Mouse (Mus musculus) embryonic facial prominence, embryonic 13.5 days (tissue): ENCODE data around the gene Cd7. TPM values are rescaled to one million over a fixed set of nuclear protein-coding genes. Genes with fewer than 3 reads are reported as not detected.
"Not testable (repeated sequence)": the region's sequence is repeated elsewhere in the genome, so short reads cannot be mapped to it uniquely, and the experiment has no call there.

ENCODE experiments used
- ATAC-seq: fragments of 200-750 bp; cut with Nextera tagmentation; 2 replicates; pipeline ENCODE4 v1.8.0; 2017; ENCODE audit warnings: low read depth; ENCODE audit not compliant: insufficient number of reproducible peaks, insufficient read depth, low FRiP score, low TSS enrichment
- H3K27ac ChIP-seq: fragments of 300-500 bp; sonication (generic); 2 replicates; pipeline ENCODE4 v1.5.1; 2015; ENCODE audit warnings: moderate library complexity, mild to moderate bottlenecking, inconsistent platforms
- H3K27me3 ChIP-seq: fragments of 300-500 bp; sonication (generic); 2 replicates; pipeline ENCODE4 v1.6.1; 2015; ENCODE audit warnings: mild to moderate bottlenecking, inconsistent platforms
- H3K36me3 ChIP-seq: fragments of 300-500 bp; sonication (generic); 2 replicates; pipeline ENCODE4 v1.6.1; 2015; ENCODE audit warnings: mild to moderate bottlenecking, inconsistent platforms
- H3K4me1 ChIP-seq: fragments of 300-500 bp; sonication (generic); 2 replicates; pipeline ENCODE4 v1.6.1; 2015; ENCODE audit warnings: inconsistent platforms
- H3K4me2 ChIP-seq: fragments of 300-500 bp; sonication (generic); 2 replicates; pipeline ENCODE4 v1.6.1; 2015; ENCODE audit warnings: moderate library complexity, mild to moderate bottlenecking, inconsistent platforms
- H3K4me3 ChIP-seq: fragments of 300-500 bp; sonication (generic); 2 replicates; pipeline ENCODE4 v1.5.1; 2015; ENCODE audit warnings: mild to moderate bottlenecking, inconsistent platforms
- H3K9ac ChIP-seq: fragments of 300-500 bp; sonication (generic); 2 replicates; pipeline ENCODE4 v1.6.1; 2015; ENCODE audit warnings: mild to moderate bottlenecking, inconsistent platforms
- H3K9me3 ChIP-seq: fragments of 300-500 bp; sonication (generic); 2 replicates; pipeline ENCODE4 v1.6.1; 2016; ENCODE audit warnings: inconsistent platforms
- WGBS: fragments of 180-500 bp; shearing (Covaris S2); methylation state at CpG from one replicate; pipeline ENCODE4 v1.1.7; 2015; ENCODE audit warnings: mixed read lengths; 5-methylcytosine and 5-hydroxymethylcytosine counted together
- polyA plus RNA-seq: library from polyadenylated mRNA; unstranded; fragments of >200 nt; fragmentation: Nextera tagmentation; extraction: Ambion mirVana; gene quantifications from 2 replicates; pipeline ENCODE4 v1.2.1, GENCODE M21; 2015

Gene Cd7
- polyA plus RNA-seq, 1 experiment from 2014 or later, result 0.49 TPM

- H3K4me3 ChIP-seq, result no peak overlapping the region
- H3K9me3 ChIP-seq, result no peaks in the 10 kb centered on the region
- no peaks in the 10 kb centered on the region for H3K4me1 ChIP-seq
- H3K27ac ChIP-seq, result no peak overlapping the region
- no peaks in the 10 kb centered on the region for H3K36me3 ChIP-seq
- ATAC-seq, result no peak
- H3K27me3 ChIP-seq, result no peaks in the 10 kb centered on the region; the same call in 1 of the 2 replicates
- H3K4me2 ChIP-seq, result no peak overlapping the region
- no peak overlapping the region for H3K9ac ChIP-seq
- WGBS, result 70% methylated on average over 1 of the region's 1 CpGs
Observed at GRCm38 (mm10) chr11:121045286-121045685, 6.1 kb upstream of the Cd7 start.

DNA sequence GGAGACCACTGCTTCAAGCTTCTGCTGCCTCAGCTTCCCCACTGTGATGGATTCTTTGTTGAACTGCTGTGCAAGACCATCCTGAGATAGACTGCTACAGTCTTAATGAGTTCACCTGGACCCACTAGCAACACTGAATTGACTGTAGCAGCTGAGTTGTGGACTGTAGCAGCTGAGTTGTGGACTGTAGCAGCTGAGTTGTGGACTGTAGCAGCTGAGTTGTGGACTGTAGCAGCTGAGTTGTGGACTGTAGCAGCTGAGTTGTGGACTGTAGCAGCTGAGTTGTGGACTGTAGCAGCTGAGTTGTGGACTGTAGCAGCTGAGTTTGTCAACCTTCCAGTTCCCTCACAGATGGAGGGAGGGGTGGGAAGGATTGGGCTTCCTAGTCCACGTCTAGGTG, 3.8 kb upstream of the Cd7 start:
- H3K36me3 ChIP-seq, H3K27ac ChIP-seq, H3K9me3 ChIP-seq, H3K4me3 ChIP-seq, H3K4me1 ChIP-seq, ATAC-seq, H3K4me2 ChIP-seq, H3K27me3 ChIP-seq, H3K9ac ChIP-seq: not testable (repeated sequence)
- 59% methylated on average over 1 of the region's 1 CpGs for WGBS

DNA sequence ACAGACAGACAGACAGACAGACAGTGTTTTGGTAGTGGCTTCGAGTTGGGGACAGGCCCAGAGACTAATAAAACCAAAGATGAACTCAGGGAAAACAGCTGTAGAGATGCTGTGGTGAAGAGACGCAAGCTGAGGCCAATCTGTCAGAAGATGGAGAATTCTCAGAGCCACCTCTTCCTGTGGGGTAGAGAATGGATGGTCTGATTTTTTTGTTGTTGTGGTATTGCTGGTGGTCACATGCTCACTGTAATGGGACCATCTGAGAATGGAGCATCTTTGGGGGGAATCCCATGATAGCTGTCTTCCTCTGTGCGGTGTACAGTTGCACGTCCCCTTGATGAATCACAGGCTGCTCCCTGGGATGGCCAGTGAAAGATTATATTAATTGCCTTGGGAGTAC, 3.3 kb upstream of the Cd7 start:
- no peaks in the 10 kb centered on the region for H3K4me1 ChIP-seq
- H3K36me3 ChIP-seq, result no peaks in the 10 kb centered on the region
- no peak overlapping the region for H3K4me3 ChIP-seq
- 66% methylated on average over 4 of the region's 4 CpGs for WGBS
- no peak overlapping the region for H3K27ac ChIP-seq
- H3K4me2 ChIP-seq, result no peak overlapping the region
- H3K27me3 ChIP-seq, result no peaks in the 10 kb centered on the region; the same call in 1 of the 2 replicates
- no peaks in the 10 kb centered on the region for H3K9me3 ChIP-seq
- no peak for ATAC-seq
- H3K9ac ChIP-seq, result no peak overlapping the region

GRCm38 (mm10) chr11:121041636-121042035, 2.4 kb upstream of the Cd7 start:
- H3K4me2 ChIP-seq, result no peak overlapping the region
- H3K27ac ChIP-seq, result no peak overlapping the region

GRCm38 (mm10) chr11:121041212-121041611, 2.0 kb upstream of the Cd7 start:
- no peak overlapping the region for H3K27ac ChIP-seq
- no peak overlapping the region for H3K4me3 ChIP-seq
- peaks cover 3% of the 10 kb centered on the region; the same call in 1 of the 2 replicates for H3K27me3 ChIP-seq
- no peaks in the 10 kb centered on the region for H3K36me3 ChIP-seq
- no peaks in the 10 kb centered on the region for H3K9me3 ChIP-seq
- no peaks in the 10 kb centered on the region for H3K4me1 ChIP-seq
- ATAC-seq, result no peak
- no peak overlapping the region for H3K4me2 ChIP-seq
- no peak overlapping the region for H3K9ac ChIP-seq
- 12% methylated on average over 4 of the region's 4 CpGs for WGBS

More at GRCm38 (mm10) chr11:121041636-121042035, 2.4 kb upstream of the Cd7 start:
- no peak overlapping the region for H3K9ac ChIP-seq
- no peak for ATAC-seq
- no peaks in the 10 kb centered on the region for H3K4me1 ChIP-seq
- H3K4me3 ChIP-seq, result no peak overlapping the region
- WGBS, result 57% methylated on average over 4 of the region's 4 CpGs
- peaks cover 3% of the 10 kb centered on the region; the same call in 1 of the 2 replicates for H3K27me3 ChIP-seq
- no peaks in the 10 kb centered on the region for H3K36me3 ChIP-seq
- H3K9me3 ChIP-seq, result no peaks in the 10 kb centered on the region

GRCm38 (mm10) chr11:121038366-121039240, 615 bp downstream of the Cd7 start:
- Histone ChIP-seq H3K4me3 (no peak overlapping the region), H3K27me3 (peaks cover 3% of the 10 kb centered on the region; the same call in 1 of the 2 replicates), H3K9me3 (no peaks in the 10 kb centered on the region), H3K27ac (no peak overlapping the region), H3K36me3 (no peaks in the 10 kb centered on the region), H3K4me2 (no peak overlapping the region), H3K4me1 (no peaks in the 10 kb centered on the region), H3K9ac (no peak overlapping the region)
- ATAC-seq, result no peak
- 86% methylated on average over 11 of the region's 11 CpGs for WGBS

DNA sequence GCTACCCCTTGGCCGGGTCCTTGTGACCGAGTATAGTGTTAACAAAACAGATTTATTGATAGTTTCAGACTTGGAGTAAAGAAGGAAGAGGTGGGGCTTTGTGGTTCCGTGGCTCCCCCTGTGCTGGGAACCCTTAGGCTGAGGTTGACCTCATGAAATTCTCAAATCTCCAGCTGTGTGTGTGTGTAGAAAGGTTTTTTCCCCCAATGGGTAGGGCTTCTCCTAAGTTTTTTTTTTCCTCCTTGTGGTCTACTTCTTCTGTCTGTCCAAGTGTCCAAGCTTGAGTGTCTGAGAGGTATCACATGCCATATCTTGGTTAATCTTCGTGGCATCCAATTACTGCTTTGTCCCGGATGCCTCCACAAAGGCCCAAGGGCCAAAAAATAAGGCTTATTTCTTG, 6.1 kb downstream of the Cd7 start:
- Histone ChIP-seq H3K4me3 (no peak overlapping the region), H3K27ac (no peak overlapping the region), H3K27me3 (peaks cover 3% of the 10 kb centered on the region; the same call in 1 of the 2 replicates), H3K9ac (no peak overlapping the region), H3K4me1 (no peaks in the 10 kb centered on the region), H3K36me3 (no peaks in the 10 kb centered on the region), H3K4me2 (no peak overlapping the region), H3K9me3 (no peaks in the 10 kb centered on the region)
- ATAC-seq, result no peak
- 79% methylated on average over 5 of the region's 5 CpGs for WGBS

GRCm38 (mm10) chr11:121027259-121027658, 12.0 kb downstream of the Cd7 start:
- no peak overlapping the region for H3K9ac ChIP-seq
- 85% methylated on average over 7 of the region's 7 CpGs for whole genome bisulfite sequencing
- no peaks in the 10 kb centered on the region for H3K9me3 ChIP-seq

DNA sequence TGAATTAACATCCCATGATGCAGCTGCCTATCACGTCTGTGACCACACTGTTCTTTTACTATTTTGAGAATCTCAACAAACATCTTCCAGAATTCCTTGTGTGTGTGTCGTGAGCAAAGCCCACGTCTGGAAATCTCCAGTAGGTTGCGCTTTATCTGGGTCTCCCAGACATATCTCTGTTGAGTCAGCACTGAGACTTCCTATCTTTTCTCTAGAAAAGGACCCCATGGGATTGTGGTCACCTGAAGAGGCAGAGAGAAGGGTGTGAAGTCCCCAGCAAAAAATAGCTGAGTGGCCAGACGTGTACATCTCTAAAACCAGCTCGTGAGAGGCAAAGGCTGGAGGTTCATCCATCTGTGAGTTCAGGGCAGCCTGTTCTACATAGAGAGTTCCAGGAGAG, 15.1 kb downstream of the Cd7 start:
- no peaks in the 10 kb centered on the region for H3K9me3 ChIP-seq
- no peak for ATAC-seq
- WGBS, result 72% methylated on average over 6 of the region's 6 CpGs
- H3K27me3 ChIP-seq, result no peaks in the 10 kb centered on the region
- no peak overlapping the region for H3K9ac ChIP-seq
- H3K36me3 ChIP-seq, result no peaks in the 10 kb centered on the region
- no peaks in the 10 kb centered on the region for H3K4me1 ChIP-seq
- no peak overlapping the region for H3K27ac ChIP-seq
- H3K4me2 ChIP-seq, result no peak overlapping the region
- no peak overlapping the region for H3K4me3 ChIP-seq

More at GRCm38 (mm10) chr11:121027259-121027658, 12.0 kb downstream of the Cd7 start:
- ATAC-seq, result no peak
- H3K4me2 ChIP-seq, result no peak overlapping the region
- H3K36me3 ChIP-seq, result no peaks in the 10 kb centered on the region
- no peak overlapping the region for H3K27ac ChIP-seq
- no peaks in the 10 kb centered on the region for H3K4me1 ChIP-seq
- H3K4me3 ChIP-seq, result no peak overlapping the region
- no peaks in the 10 kb centered on the region for H3K27me3 ChIP-seq

GRCm38 (mm10) chr11:121019501-121019900, 19.7 kb downstream of the Cd7 start:
- ATAC-seq, result no peak
- WGBS, result 89% methylated on average over 5 of the region's 5 CpGs

DNA sequence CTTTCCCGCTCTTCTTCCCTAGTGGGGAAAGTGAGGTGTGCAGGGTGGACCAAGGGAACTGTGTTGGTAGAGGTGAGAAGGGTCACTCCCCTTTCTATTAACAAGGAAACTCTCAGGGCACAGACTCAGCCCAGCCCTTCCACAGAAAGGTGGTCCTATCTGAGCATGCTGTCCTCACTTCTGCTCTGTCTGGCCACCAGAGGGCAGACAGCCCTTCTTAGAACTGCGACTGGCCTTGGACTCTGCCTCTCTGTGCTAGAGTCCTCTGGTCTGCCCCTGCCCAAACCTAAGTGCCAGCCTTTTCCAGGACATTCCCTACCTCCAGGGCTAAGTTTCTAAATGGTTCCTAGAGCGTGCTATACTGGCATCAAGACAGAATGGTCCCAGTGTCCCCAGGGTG, 21.5 kb downstream of the Cd7 start:
- H3K9me3 ChIP-seq, result no peaks in the 10 kb centered on the region
- H3K27ac ChIP-seq, result no peak overlapping the region
- H3K4me2 ChIP-seq, result no peak overlapping the region
- no peak overlapping the region for H3K9ac ChIP-seq
- no peak overlapping the region for H3K4me3 ChIP-seq
- WGBS, result 38% methylated on average over 3 of the region's 3 CpGs
- ATAC-seq, result no peak
- H3K27me3 ChIP-seq, result no peaks in the 10 kb centered on the region
- no peaks in the 10 kb centered on the region for H3K36me3 ChIP-seq
- H3K4me1 ChIP-seq, result no peaks in the 10 kb centered on the region

More at GRCm38 (mm10) chr11:121019501-121019900, 19.7 kb downstream of the Cd7 start:
- Histone ChIP-seq H3K4me2 (no peak overlapping the region), H3K27ac (no peak overlapping the region), H3K4me1 (no peaks in the 10 kb centered on the region), H3K4me3 (no peak overlapping the region), H3K36me3 (no peaks in the 10 kb centered on the region), H3K9ac (no peak overlapping the region), H3K27me3 (no peaks in the 10 kb centered on the region), H3K9me3 (no peaks in the 10 kb centered on the region)

- no peaks in the 10 kb centered on the region for H3K9me3 ChIP-seq
- H3K4me2 ChIP-seq, result no peak overlapping the region
- H3K9ac ChIP-seq, result no peak overlapping the region
- no peaks in the 10 kb centered on the region for H3K4me1 ChIP-seq
- ATAC-seq, result no peak
- no peak overlapping the region for H3K4me3 ChIP-seq
- H3K36me3 ChIP-seq, result no peaks in the 10 kb centered on the region
- H3K27me3 ChIP-seq, result no peaks in the 10 kb centered on the region
- WGBS, result 56% methylated on average over 6 of the region's 6 CpGs
- no peak overlapping the region for H3K27ac ChIP-seq
Observed at GRCm38 (mm10) chr11:121015472-121015871, 23.7 kb downstream of the Cd7 start.
